Mouse (Mus musculus) B cell, adult 2 months (primary cell): ENCODE data around the gene Mrpl19.

ENCODE experiments used
- DNase-seq, 2 experiments: peaks; one replicate each; pipeline ENCODE4 v3.0.0; 2022

Mrpl19 gene

DNA sequence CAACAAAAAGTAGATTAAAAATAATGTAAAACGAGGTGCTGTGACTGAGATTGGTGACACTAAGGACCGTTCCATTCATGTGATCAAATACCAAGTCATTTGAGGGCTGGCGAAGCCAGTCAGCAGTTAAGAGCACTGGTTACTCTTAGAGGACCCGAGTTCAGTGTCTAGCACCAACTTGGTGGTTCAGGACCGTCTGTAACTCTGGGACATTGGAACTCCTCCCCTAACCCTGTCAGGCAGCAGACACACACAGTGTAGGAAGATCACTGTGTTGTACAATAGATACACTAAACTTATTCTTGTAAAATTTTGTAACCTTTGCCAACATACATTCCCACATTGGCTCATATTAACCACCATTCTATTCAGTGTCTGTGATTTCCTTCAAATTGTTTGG, 41.5 kb downstream of the Mrpl19 start:
- DNase-seq: peak in 1 of 2 experiments; percentile 1

- DNase-seq: peak; percentile 92 to 95
Observed at GRCm38 (mm10) chr6:81923523-81924142, 42.1 kb downstream of the Mrpl19 start, which contains the start of gene Gcfc2. Gcfc2 (plus strand) TSS chr6:81923669.

DNA sequence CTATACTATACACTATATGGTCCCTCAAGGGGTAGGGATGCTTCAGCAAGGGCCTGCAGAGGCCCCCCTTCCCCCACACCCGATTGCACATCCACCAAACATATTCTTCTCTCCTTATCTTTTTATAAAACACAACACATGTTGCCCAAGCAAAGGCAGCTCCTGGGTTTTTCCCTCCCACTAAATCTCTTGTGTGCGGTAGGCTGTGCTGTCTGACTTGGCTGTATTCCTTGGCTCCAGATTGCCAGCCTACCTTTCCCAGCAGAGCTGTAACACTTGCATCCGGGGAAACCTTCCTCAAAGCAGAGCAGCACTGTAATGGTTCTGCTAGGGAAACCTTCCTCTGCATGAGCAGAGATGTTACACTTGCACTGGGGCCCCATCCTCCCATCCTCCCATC, 53.6 kb downstream of the Mrpl19 start:
- DNase-seq: no peak

- no peak for DNase-seq
Observed at GRCm38 (mm10) chr6:81911713-81912112, 54.0 kb downstream of the Mrpl19 start.

DNA sequence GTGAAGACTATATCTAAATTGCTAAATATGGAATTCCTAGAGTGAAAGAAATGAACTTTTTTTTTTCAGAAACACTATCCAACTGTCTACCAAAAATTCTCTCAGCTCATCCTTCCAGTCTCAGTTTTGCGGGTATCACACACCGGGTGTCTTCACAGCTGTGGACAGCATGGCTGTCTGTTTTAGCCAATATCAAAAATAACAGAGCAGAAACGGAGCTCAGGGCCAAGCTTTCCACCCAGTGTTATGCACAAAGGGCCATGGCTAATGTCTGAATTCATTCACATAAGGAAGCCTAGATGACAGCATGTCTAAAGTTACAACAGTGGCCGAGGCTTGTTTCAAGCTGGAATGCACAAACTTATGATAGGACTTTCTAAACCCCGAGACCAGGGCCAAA, 54.5 kb downstream of the Mrpl19 start:
- no peak for DNase-seq

GRCm38 (mm10) chr6:81910302-81910855, 55.4 kb downstream of the Mrpl19 start:
- DNase-seq: no peak
